Mouse (Mus musculus): ENCODE data around the gene 1810043G02Rik.
"Not testable (repeated sequence)": the region's sequence is repeated elsewhere in the genome, so short reads cannot be mapped to it uniquely, and the experiment has no call there.

Gene 1810043G02Rik

DNA sequence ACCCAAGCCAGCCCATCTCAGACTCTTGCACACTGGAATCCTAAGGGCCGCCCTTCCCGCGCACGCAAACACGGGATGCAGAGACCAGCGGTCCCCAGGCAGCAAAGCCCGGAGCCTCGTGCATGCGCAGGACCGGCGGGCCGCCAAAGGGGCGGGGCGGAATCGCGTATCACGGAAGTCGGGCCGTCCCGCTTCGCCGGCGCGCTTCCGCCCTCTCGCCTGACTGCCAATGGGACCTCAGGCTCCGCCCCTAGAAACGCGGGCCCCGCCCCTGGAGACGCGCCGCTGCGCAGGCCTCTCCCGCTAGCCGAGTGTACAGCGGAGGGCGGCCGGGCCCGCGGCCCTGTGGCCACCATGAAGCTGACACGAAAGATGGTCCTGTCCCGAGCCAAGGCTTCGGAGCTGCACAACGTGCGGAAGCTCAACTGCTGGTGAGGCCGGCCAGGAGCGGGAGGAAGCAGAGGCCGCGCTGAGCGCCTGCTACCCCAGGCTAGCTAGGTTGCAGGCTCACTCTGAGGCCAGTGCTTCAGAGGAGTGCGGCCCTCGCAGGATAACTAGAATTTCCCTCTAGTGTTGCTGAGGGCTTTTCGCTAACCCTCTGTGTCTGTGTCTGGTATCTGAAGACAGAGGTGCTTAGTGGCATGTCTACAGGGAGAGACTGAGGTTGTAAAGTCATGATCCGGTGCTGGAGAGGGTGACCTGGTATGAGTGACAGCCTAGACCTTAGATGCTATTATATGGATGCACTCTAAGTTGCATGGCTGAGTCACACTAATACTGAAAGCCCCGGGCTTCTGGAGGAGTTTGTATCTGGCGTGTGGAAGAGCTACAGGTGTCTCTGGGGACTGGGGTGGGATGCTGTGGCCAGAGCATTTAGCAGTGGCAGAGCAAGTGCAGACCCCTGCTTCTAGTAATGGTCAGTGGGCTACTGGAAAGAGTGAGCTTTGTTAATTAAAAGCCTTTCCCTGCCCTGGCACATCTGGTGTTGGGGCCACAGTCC lies at the start of gene 1810043G02Rik:
Gene 1810043G02Rik, plus strand, starts transcription at position 174 of the 1,000 bp plus-strand sequence.
- DNase-seq = peak; percentile 98 to 99

DNA sequence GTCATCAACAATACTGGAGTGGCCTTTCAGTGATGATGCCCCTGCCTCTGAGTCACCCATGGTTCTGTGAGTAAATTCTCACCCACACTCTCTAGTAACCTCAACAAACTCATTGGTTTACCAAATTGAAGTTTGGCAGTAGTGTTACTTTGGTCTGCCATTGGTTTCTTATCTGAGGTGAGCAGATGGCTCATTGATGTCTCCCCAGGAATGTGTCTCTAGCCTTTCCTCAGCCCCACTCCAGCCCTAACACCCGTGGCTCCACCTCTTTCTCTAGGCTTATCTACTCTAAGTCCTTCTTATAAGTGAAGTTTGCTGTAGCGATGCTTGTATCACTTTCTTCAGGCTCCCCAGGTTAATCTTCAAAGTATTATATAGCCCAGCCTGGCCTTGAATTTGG lies 38.6 kb upstream of the 1810043G02Rik start:
- DNase-seq = no peak

DNA sequence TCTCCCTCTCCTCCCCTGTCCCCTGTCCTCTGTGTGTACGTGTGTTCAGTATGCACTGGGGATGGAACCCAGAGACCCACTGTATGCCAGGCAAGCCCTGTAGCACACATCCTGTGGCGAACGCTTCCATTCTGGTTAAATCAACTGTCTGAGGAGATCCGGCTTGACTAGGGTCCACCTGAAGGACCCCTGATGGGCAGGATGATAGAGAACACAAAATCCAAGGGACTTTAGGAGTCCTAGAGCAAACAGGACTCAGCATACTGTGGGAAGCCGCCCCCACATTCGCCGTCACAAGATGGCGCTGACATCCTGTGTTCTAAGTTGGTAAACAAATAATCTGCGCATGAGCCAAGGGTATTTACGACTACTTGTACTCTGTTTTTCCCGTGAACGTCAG lies 27.9 kb upstream of the 1810043G02Rik start:
- DNase-seq = not testable (repeated sequence)

DNA sequence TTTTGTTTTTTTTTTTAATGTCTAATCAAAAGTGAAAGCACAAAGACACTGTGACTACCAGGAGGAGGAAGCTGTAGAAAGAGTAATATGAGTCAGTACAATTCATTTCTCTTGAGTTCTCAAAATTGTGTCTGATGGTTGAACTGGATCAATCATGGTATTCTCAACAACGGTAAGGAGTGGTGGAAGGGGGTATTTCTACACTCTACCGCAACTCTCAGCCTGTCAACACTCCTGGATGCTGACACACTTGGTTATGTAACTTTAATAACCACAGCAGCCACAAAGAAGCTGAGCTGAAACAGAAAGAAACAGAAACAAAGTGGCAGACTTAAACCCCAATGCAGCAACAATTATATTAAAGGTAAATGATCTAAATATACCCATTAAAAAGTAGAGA lies 15.6 kb upstream of the 1810043G02Rik start:
- no peak for DNase-seq

- no peak for DNase-seq
These were observed 14.4 kb upstream of the 1810043G02Rik start for GRCm38 (mm10) chr10:77963971-77964370.

DNA sequence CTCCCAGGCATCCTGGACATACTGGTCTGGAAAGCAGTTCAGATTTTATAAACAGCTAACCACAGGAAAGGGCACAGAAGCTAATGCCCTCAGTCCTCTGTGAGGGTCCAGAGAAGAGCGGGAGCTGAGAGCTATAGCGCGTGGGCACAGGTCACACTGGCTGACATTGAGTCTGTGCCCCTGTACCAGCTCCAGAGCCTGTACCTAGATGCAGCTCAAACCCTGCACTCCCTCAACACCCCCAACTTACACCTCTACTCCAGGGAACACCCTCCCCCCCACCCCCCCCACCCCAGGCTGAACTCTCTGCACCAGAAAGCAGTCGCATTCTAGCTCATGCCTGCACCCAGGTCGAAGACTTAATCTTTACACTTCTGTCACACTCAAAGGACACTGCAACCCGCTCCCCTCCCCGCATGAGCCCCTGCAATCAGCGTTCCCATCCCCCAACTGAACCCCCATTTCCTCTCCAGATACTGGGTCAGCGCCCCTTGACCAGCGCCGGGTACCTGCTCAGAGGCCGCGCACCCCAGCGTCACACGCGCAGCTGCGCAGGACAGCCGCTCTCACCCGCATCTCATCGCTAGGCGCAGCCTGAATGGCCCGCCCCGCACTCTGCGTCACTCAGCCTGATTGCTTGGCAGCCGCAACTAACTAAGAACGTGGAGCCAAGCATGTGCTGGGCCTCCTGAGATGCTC lies 8.9 kb upstream of the 1810043G02Rik start:
- peak in 1 of 2 experiments; percentile 28 for DNase-seq

GRCm38 (mm10) chr10:77969973-77970325 lies 8.4 kb upstream of the 1810043G02Rik start:
- no peak for DNase-seq

- peak; percentile 41 to 56 for DNase-seq
These were observed 7.8 kb upstream of the 1810043G02Rik start, which contains the start of gene Trpm2 for GRCm38 (mm10) chr10:77970481-77970880. Trpm2 (minus strand) TSS chr10:77970563.

DNA sequence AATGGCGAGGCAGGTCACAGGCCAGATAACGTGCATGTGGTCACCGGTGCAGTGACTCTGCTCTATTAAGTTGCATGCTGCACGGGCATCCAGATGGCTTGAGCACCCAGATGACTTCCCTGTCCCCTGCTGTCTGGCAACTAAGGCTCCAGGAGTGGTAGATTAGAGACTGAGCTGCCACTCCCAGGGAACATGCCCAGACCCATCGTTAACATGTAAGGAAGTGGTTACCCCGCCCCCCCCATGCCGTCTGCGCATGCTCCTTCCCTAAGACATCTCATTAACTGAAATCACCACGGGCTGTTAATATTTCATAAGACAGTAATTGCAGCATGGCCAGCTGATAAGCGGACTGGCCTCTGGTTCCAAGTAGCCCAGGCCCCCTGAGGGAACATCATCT lies 7.1 kb upstream of the 1810043G02Rik start:
- peak; percentile 47 to 48 for DNase-seq

GRCm38 (mm10) chr10:77971709-77972553 lies 6.4 kb upstream of the 1810043G02Rik start:
- peak in 1 of 2 experiments; percentile 10 for DNase-seq

- no peak for DNase-seq
These were observed 4.0 kb upstream of the 1810043G02Rik start for GRCm38 (mm10) chr10:77974323-77974722.

DNA sequence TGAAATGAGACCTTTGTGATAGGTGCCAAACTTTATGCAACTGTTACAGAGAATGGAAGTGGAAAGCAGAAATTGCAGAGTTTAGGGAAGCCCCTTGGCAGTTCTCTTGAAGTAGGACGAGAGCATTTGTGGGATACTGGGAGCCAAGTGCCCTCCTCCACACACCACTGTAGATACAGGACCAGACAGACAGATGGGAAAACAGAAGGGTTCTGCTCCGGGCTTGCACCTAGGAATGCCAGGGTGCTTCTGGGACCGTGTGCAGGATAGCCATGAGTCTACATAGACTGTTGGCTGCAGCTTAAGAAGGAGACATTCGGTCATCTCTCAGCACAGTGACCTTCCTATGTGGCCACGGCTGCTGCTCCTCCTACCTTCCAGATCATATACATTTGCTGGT lies 3.5 kb upstream of the 1810043G02Rik start:
- no peak for DNase-seq

DNA sequence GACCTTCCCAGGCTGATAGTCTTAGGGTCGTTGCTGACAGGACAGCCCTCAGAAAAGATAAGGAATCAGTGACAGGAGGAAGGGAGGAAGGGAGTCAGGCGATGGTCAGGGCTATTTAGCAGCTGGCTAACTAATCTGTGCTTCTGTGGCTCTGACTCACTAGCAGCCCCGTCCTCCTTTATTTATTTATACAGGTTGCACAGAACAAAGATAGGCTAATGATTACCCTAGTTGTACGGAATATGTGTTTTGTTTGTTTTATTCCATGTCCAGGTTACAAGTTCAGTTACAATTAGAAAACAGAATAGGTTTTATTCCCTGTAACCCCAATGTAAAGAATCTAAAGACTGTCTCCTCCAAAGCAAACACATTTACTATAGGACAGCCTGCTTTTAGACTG lies 2.7 kb upstream of the 1810043G02Rik start:
- no peak for DNase-seq

DNA sequence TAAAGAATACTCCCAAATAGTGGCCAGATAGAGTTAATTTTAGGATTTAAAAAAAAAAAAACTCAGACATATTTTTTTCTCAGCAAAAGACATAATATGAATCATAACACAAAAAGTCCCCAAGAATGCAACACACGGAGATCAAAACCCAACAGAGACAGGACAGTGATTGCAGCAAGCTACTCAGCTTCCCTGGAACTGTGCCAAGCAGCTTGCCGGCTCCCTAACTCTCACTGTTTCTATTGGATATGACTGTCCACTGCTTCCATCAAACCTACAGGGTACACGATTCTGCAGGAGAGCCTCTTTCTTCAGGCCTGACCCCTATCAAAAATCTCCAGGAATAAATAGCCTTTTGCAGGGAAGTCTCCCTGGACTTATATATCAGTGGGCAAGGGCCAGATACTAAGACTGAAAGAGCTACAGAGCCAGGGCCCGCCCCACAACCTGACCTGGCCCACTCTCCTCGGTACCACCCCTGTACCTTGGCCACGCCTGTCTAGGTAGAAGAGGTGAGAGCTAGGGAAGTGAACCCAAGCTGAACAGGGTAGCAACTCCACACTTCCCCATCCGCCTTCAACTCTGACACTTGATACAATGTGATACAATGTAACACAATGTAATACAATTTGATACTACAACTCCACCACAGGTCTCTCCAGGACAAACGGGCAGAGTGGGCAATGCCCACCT lies 1.7 kb upstream of the 1810043G02Rik start:
- DNase-seq = no peak

DNA sequence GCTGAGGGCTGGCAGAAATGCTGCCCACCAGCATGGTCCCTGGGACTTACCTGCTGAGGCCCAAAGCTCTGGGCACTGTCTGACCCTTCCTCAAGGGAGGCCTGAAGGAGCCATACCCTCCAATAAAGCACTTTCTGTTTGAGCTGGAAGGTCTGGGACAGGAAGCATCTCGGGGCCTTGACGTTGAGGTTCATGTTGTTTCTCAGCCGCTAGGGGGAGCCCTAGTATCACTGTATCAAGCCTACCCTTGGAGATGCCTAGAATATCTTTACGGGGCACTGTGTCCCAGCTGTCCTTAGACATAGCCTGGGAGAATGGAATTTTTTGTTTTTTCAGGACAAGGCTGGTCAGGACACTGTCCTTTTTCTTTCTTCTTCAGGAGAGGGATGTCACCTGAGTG lies 6.3 kb downstream of the 1810043G02Rik start:
- peak; percentile 58 to 66 for DNase-seq

GRCm38 (mm10) chr10:77985775-77986174 lies 7.5 kb downstream of the 1810043G02Rik start:
- DNase-seq = no peak

GRCm38 (mm10) chr10:77995639-77996038 lies 17.3 kb downstream of the 1810043G02Rik start:
- DNase-seq = no peak

- DNase-seq = no peak
These were observed 21.9 kb downstream of the 1810043G02Rik start for GRCm38 (mm10) chr10:78000200-78000599.

GRCm38 (mm10) chr10:78001796-78002195 lies 23.5 kb downstream of the 1810043G02Rik start:
- DNase-seq = peak in 1 of 2 experiments; percentile 20

DNA sequence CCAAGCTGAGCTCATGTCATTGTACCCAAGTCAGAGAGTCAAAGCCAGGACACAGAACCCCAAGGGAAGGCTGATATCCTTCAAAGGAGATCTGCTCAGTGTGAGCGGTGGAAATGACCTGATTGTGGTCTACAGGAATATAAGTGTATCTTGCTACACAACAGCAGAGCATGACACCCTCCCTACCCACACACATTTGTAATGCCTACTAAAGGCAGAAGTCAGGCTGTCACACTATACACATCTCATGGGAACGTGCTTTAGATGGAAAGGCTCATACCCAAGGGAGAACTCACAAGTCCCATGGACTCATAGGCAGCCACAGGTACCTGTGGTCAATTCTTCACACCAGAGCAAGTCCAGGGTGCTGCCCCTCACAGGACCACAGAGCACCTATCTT lies 24.0 kb downstream of the 1810043G02Rik start:
- DNase-seq = no peak

GRCm38 (mm10) chr10:78004479-78005100 lies 26.3 kb downstream of the 1810043G02Rik start:
- DNase-seq = no peak
